Mouse (Mus musculus): Measurements from ENCODE around the gene Hspb2.

- no peak for TF ChIP-seq POLR2A (IDR thresholded peaks at IDR 0.05; ENCODE audit: insufficient read depth, low read depth, low read length)
- no peak for TF ChIP-seq CTCF (IDR thresholded peaks at IDR 0.05; ENCODE audit: insufficient read depth, low read depth, low read length)
Measured at GRCm38 (mm10) chr9:50776162-50776760, 24.1 kb upstream of the Hspb2 start.

Data from olfactory bulb, adult 2 months (tissue).